Mouse (Mus musculus): ENCODE results near the gene Zbed6.

The Zbed6 gene

DNA sequence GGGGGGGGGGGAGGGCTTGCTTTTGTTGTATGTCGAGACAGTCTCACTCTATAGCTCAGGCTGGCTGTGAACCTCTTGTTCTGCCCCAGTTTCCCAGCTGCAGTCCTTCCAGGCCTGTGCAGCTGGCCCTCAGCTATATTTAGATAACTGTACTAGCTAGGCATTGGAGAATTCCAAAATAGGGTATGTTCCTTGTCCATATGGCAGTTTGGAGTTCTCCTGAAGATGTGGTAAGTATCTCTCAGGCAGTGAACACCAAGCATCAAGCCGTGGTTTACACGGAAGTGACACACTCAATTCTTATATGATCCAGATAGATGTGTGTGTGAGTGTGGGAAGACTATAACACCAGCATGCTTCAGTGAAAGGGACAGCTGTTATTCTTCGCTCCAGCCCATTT lies 2.7 kb upstream of the Zbed6 start:
- DNase-seq (ENCODE audit: low spot score in 2 of 2): no peak

- no peak for DNase-seq (ENCODE audit: low spot score in 2 of 2)
Measured at GRCm38 (mm10) chr1:133662941-133663340, 2.3 kb upstream of the Zbed6 start.

DNA sequence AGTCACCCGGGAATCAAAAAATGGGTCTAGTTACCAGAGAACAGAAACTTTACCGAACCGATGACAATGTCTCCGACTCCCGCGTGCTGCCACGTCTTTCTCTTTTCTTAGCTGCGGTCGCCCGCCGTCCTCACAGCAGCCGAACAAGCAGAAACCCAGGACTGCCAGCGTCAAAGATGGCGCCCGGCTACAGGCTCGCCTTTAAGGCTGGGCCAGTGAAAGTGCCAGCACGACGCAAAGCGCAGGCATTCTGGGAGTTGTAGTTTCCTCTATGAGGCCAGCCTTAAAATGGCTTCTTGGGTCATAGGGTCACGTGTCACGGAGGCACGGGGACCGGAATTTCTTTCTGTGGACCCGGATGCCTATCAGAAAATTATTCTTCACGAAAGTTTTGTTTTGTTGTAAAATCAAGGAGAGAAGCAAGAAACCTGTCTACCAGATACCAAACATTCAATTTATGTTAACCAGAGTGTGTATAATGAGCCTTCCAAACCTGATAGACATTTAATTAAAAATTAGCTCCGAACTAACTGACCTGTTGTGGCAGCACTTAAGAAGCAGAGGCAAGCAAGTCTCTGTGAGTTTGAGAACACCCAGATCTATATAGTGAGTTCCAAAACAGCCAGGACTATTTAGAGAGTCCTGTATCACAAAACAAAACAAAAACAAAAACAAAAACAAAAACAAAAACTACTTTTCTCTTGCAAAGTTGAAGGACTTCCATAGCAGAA lies 683 bp upstream of the Zbed6 start, which contains the start of gene Gm38394:
TSS of gene Gm38394 (minus strand) at position 116 of the 731 bp plus-strand sequence.
- peak; percentile 88 to 90 for DNase-seq (ENCODE audit: low spot score in 2 of 2)

DNA sequence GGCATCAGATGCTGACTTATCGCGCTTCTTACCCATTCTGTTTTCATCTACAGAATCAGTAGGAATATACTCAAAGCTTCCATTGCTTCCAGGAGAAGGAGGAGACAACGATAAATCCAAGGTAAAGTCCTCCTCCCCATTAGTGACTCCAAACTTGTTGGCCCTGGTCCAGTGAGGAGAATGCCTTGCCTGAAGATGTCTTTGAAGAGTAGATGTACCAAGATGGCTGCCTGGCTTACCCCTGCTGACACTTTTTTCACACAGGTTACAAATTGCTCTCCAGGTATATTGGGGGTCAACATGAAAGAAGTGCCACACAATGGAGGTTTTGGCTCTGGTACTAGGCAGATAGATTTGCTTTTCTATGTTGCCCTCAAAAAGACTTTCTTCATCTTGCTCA lies 1.8 kb downstream of the Zbed6 start:
- DNase-seq (ENCODE audit: low spot score in 2 of 2): no peak

GRCm38 (mm10) chr1:133656811-133657210 lies 3.9 kb downstream of the Zbed6 start:
- no peak for DNase-seq (ENCODE audit: low spot score in 2 of 2)

GRCm38 (mm10) chr1:133653033-133653432 lies 7.7 kb downstream of the Zbed6 start:
- DNase-seq (ENCODE audit: low spot score in 2 of 2): no peak

- DNase-seq (ENCODE audit: low spot score in 2 of 2): no peak
Measured at GRCm38 (mm10) chr1:133650288-133651055, 10.2 kb downstream of the Zbed6 start.

- DNase-seq (ENCODE audit: low spot score in 2 of 2): no peak
Measured at GRCm38 (mm10) chr1:133645652-133646051, 15.0 kb downstream of the Zbed6 start.

DNA sequence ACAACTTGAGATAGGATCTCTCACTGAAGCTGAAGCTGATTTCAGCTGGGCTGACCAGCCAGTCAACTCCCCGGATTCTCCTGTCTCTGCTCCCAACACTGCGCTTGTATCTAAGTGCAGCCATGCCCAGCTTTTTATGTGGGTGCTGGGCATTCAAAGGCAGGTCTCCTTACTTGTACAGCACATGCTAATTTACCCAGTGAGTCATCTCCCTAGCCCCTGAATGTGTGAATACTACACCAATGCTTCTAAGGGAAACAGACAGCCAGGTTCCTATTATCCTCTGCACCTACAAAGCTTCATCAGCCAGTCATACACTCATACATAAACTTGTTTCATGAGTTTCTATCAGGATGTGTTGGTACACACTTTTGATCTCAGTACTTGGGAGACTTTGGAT lies 19.5 kb downstream of the Zbed6 start:
- no peak for DNase-seq (ENCODE audit: low spot score in 2 of 2)

DNA sequence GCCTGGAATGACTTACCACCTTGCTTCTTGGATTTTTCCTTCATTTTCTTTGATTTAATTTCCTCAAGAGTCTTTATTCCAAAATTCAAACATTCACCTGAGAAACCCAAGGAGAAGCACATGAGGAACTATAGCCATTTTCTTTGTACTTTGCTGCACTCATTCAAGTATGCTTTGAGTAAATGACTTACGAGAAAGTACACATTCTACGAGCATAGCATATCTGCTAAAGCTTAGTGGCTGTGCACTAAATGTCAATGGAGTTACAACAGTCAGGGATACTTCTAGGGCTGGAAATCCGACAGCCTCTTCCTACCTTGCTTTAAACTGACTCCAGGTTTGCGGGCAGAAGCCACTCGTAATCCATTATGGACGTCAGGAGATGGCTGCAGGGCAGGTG lies 22.2 kb downstream of the Zbed6 start:
- no peak for DNase-seq (ENCODE audit: low spot score in 2 of 2)

DNA sequence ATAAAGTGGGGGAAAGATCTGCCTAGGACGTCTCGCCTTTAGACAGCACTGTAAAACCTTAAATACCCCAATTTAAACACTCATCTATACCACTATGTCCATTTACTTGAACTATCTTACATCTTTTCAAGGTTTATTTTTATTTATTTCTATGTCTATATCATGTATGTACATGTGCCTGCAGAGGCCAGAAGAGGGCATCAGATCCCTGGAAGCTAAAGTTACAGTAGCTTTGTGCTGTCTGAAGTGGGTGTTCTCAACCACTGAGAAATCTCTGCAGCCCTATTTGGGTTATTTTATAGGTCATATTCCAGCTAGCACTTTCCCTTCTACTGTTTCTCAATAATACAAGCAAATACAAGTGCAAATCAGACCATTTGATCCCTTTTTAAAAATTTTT lies 28.5 kb downstream of the Zbed6 start:
- no peak for DNase-seq (ENCODE audit: low spot score in 2 of 2)

DNA sequence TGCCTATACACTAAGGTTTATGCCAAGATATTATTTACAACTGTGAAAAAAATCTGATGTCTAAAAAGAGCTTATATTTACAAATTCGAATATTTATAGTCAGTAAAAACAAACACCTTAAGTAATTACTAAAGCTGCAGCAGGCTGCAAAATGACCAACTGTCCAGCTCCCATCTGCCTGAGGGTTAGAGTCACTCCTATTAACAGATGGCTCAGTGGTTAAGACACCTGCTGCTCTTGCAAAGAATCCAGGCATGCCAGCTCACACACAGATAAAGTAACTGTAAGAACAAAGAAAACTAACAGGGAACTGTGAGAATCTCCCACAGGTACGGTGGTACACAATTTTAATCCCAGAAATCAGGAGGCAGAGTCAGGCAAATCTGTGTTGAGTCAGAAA lies 35.6 kb downstream of the Zbed6 start:
- DNase-seq (ENCODE audit: low spot score in 2 of 2): no peak

- DNase-seq (ENCODE audit: low spot score in 2 of 2): no peak
Measured at GRCm38 (mm10) chr1:133618311-133618710, 42.4 kb downstream of the Zbed6 start.

GRCm38 (mm10) chr1:133617908-133618307 lies 42.8 kb downstream of the Zbed6 start:
- DNase-seq (ENCODE audit: low spot score in 2 of 2): no peak

DNA sequence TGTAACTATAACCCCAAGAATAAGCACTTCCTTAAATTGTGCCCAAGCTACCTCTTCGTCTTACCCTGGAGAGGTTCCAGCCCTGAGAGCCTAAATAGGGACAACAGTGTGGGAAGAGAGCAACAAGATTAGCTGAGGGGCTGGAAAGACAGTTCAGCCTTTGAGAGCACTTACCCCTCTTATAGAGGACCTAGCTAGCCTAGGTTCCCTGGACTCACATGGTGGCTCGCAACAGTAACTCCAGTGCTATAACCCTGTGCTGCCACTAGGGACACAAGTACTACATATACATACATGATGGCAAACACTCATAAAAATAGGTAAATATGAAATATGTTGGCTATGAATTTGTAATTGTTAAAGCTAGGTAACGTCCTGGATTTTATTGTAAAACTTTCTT lies 46.9 kb downstream of the Zbed6 start:
- DNase-seq (ENCODE audit: low spot score in 2 of 2): peak in 1 of 2 experiments; percentile 22

GRCm38 (mm10) chr1:133611436-133611835 lies 49.2 kb downstream of the Zbed6 start:
- DNase-seq (ENCODE audit: low spot score in 2 of 2): no peak

GRCm38 (mm10) chr1:133610601-133611000 lies 50.1 kb downstream of the Zbed6 start:
- no peak for DNase-seq (ENCODE audit: low spot score in 2 of 2)

- DNase-seq (ENCODE audit: low spot score in 2 of 2): peak; percentile 94 to 97
Measured at GRCm38 (mm10) chr1:133609771-133610502, 50.7 kb downstream of the Zbed6 start, which contains the start of gene Snrpe. Gene Snrpe, minus strand, starts transcription at chr1:133610291.

Measured in natural killer cell, adult 2 months (primary cell).